15 mouse cellular contexts compared by ENCODE assay signal in genomic region chr12:116010812-116011211, GRCm38 (mm10). TPM values are rescaled to one million over a fixed set of nuclear protein-coding genes. Genes with fewer than 3 reads are reported as not detected.
DNase-seq lines count a peak whose midpoint lies in the region; ATAC-seq and TF ChIP-seq lines count a peak whose summit lies in the region.
"Had no signal": no experiment of that assay in that cellular context is flagged by ENCODE, and none has a peak within 500 bp of the region (broad histone marks: within the 10 kb centered on the region; RNA-seq: fewer than 3 reads in every experiment).

No protein-coding gene starts in this region.

- no peak overlapping the region for H3K27ac ChIP-seq in spleen, adult 2 months (ENCODE audit: insufficient read depth, low read length)
- H3K27ac ChIP-seq in layer of hippocampus, adult 2 months: no peak overlapping the region
- no peak overlapping the region for H3K27ac ChIP-seq in cerebellum, adult 2 months (ENCODE audit: insufficient read depth, low read length)
- H3K27ac ChIP-seq: forebrain, embryonic 12.5 days; kidney, postnatal 0 days; liver, embryonic 15.5 days; midbrain, embryonic 13.5 days had no signal

- WGBS in spleen, adult 2 months: 15% methylated on average over 2 of the region's 2 CpGs
- 91% methylated on average over 2 of the region's 2 CpGs for WGBS in cerebellum, adult 2 months

- H3K36me3 ChIP-seq in spleen, adult 2 months (ENCODE audit: control insufficient read depth, insufficient read depth, low read length): no peaks in the 10 kb centered on the region
- H3K36me3 ChIP-seq: forebrain, embryonic 12.5 days; liver, embryonic 15.5 days; midbrain, embryonic 13.5 days had no signal

- ATAC-seq in megakaryocyte-erythroid progenitor cell, adult 5-6 weeks (replicated peaks; ENCODE audit: low FRiP score, low TSS enrichment, poor library complexity, severe bottlenecking): 0 out of 2 replicates have a peak, but pooled peaks have one; percentile 34
- ATAC-seq: midbrain, embryonic 13.5 days had no signal

- no peaks in the 10 kb centered on the region for H3K27me3 ChIP-seq in spleen, adult 2 months (ENCODE audit: control insufficient read depth, insufficient read depth, low read length)
- H3K27me3 ChIP-seq in cerebellum, adult 2 months (ENCODE audit: control insufficient read depth, insufficient read depth, low read length): no peaks in the 10 kb centered on the region
- H3K27me3 ChIP-seq: forebrain, embryonic 12.5 days; liver, embryonic 15.5 days; midbrain, embryonic 13.5 days had no signal

- peak; percentile 7 to 26 for DNase-seq in spleen, adult 2 months (ENCODE audit: low read depth in 1 of 2, low spot score in 2 of 2)
- no peak for DNase-seq in spleen, postnatal 14 days (ENCODE audit: low spot score in 2 of 2)
- peak; percentile 8 for DNase-seq in R1 (ENCODE audit: low read depth, low spot score)
- DNase-seq in layer of hippocampus, adult 2 months (ENCODE audit: low spot score in 2 of 2): no peak
- DNase-seq in right cerebral cortex, adult 2 months (ENCODE audit: low spot score in 2 of 2): no peak
- no peak for DNase-seq in cerebellum, adult 2 months
- no peak for DNase-seq in left cerebral cortex, adult 9 months (ENCODE audit: low spot score in 2 of 2)
- DNase-seq: cerebellum, adult 11 months; gastrocnemius, postnatal 25 days; heart, postnatal 4 days had no signal

- H3K4me3 ChIP-seq in spleen, adult 2 months (ENCODE audit: extremely low read depth, insufficient read depth, insufficient read length): no peak overlapping the region
- no peak overlapping the region for H3K4me3 ChIP-seq in layer of hippocampus, adult 2 months
- H3K4me3 ChIP-seq in cerebellum, adult 2 months (replicated peaks; ENCODE audit: insufficient read depth, low read depth, low read length): no peak overlapping the region
- H3K4me3 ChIP-seq: forebrain, embryonic 12.5 days; liver, embryonic 15.5 days; midbrain, embryonic 13.5 days had no signal

- H3K4me1 ChIP-seq in spleen, adult 2 months (ENCODE audit: control insufficient read depth, insufficient read depth, insufficient read length): no peaks in the 10 kb centered on the region
- no peaks in the 10 kb centered on the region for H3K4me1 ChIP-seq in cerebellum, adult 2 months (ENCODE audit: control insufficient read depth, insufficient read depth, low read length)
- H3K4me1 ChIP-seq: forebrain, embryonic 12.5 days; liver, embryonic 15.5 days; midbrain, embryonic 13.5 days had no signal

- no peak for TF ChIP-seq POLR2A in spleen, adult 2 months (IDR thresholded peaks at IDR 0.05; ENCODE audit: low read depth, low read length)
- no peak for TF ChIP-seq POLR2A in cerebellum, adult 2 months (IDR thresholded peaks at IDR 0.05; ENCODE audit: borderline replicate concordance, insufficient read depth, low read length)

- TF ChIP-seq CTCF in spleen, adult 2 months (IDR thresholded peaks at IDR 0.05; ENCODE audit: extremely low read depth, insufficient read depth, insufficient read length, insufficient replicate concordance): no peak
- no peak for TF ChIP-seq CTCF in layer of hippocampus, adult 2 months (conservative IDR thresholded peaks at IDR 0.05)
- TF ChIP-seq CTCF in cerebellum, adult 2 months (IDR thresholded peaks at IDR 0.05; ENCODE audit: borderline replicate concordance, insufficient read depth, low read depth, low read length): no peak

RNA-seq across cellular contexts. Expression of gene Zfp386, which starts 36.7 kb away (rescaled TPM):
- polyA plus RNA-seq in spleen, adult 2 months (2012; rRNA removed): 3.8 and 4.6 TPM in 2 replicates
- total RNA-seq in megakaryocyte-erythroid progenitor cell, adult 5-6 weeks (2014; fragmentation: Nextera tagmentation): 30.0 and 37.5 TPM in 2 replicates
- 19.3 and 30.9 TPM in 2 replicates for total RNA-seq in megakaryocyte-erythroid progenitor cell, adult 5-6 weeks (2017)
- 10 to 100 TPM; 38.0 to 38.3 TPM for total RNA-seq in layer of hippocampus, adult 2 months (2021)
- 27.9 and 34.0 TPM in 2 replicates for polyA plus RNA-seq in cerebellum, adult 2 months (2012; rRNA removed)

Comparison
In these comparisons a context has a peak if more than half of its experiments do, and no peak if none do; other contexts are left out.
1. DNase-seq: peak in spleen, adult 2 months (2 of 2) and R1 (single experiment); none in spleen, postnatal 14 days (0 of 2), layer of hippocampus, adult 2 months (0 of 2), right cerebral cortex, adult 2 months (0 of 2), cerebellum, adult 2 months (0 of 2) and left cerebral cortex, adult 9 months (0 of 2).